ENCODE assay signal across 23 mouse cellular contexts in genomic region chr16:26546170-26546878, GRCm38 (mm10). TPM values are rescaled to one million over a fixed set of nuclear protein-coding genes. Genes with fewer than 3 reads are reported as not detected.
DNase-seq lines count a peak whose midpoint lies in the region; ATAC-seq and TF ChIP-seq lines count a peak whose summit lies in the region.
"Had no signal": no experiment of that assay in that cellular context is flagged by ENCODE, and none has a peak within 500 bp of the region (broad histone marks: within the 10 kb centered on the region; RNA-seq: fewer than 3 reads in every experiment).

No protein-coding gene starts in this region.

- TF ChIP-seq CTCF in kidney, postnatal 0 days (IDR thresholded peaks at IDR 0.05; ENCODE audit: low read depth): no peak
- no peak for TF ChIP-seq CTCF in midbrain, postnatal 0 days (IDR thresholded peaks at IDR 0.05)

- H3K9me3 ChIP-seq in kidney, postnatal 0 days (replicated peaks; ENCODE audit: low read length): no peaks in the 10 kb centered on the region
- no peaks in the 10 kb centered on the region for H3K9me3 ChIP-seq in midbrain, embryonic 12.5 days
- H3K9me3 ChIP-seq in midbrain, postnatal 0 days (ENCODE audit: low read length): no peaks in the 10 kb centered on the region
- H3K9me3 ChIP-seq in neural tube, embryonic 12.5 days: no peaks in the 10 kb centered on the region
- H3K9me3 ChIP-seq: embryonic facial prominence, embryonic 10.5 days; heart, embryonic 10.5 days had no signal

- no peak overlapping the region for H3K9ac ChIP-seq in kidney, postnatal 0 days (ENCODE audit: low read depth, low read length)
- H3K9ac ChIP-seq in midbrain, embryonic 12.5 days (replicated peaks): no peak overlapping the region
- H3K9ac ChIP-seq in midbrain, postnatal 0 days (replicated peaks; ENCODE audit: low read length, poor library complexity, severe bottlenecking): no peak overlapping the region
- no peak overlapping the region for H3K9ac ChIP-seq in neural tube, embryonic 12.5 days

- ATAC-seq in kidney, postnatal 0 days (replicated peaks; ENCODE audit: low FRiP score, low read depth): 0 out of 2 replicates have a peak, but pooled peaks have one; percentile 7
- no peak for ATAC-seq in midbrain, embryonic 12.5 days (ENCODE audit: low FRiP score, low read depth)
- ATAC-seq in midbrain, postnatal 0 days (ENCODE audit: low FRiP score): no peak
- ATAC-seq in neural tube, embryonic 12.5 days (ENCODE audit: low FRiP score, low read depth): peak; percentile 78
- ATAC-seq: intestine, postnatal 0 days had no signal

- no peak overlapping the region for H3K4me2 ChIP-seq in kidney, postnatal 0 days (ENCODE audit: low read length)
- no peak overlapping the region for H3K4me2 ChIP-seq in midbrain, embryonic 12.5 days (replicated peaks)
- no peak overlapping the region for H3K4me2 ChIP-seq in midbrain, postnatal 0 days (ENCODE audit: low read depth, low read length, poor library complexity, severe bottlenecking)
- peak overlapping the region; percentile 34; the same call in 1 of the 2 replicates for H3K4me2 ChIP-seq in neural tube, embryonic 12.5 days (replicated peaks)
- H3K4me2 ChIP-seq: liver, embryonic 11.5 days had no signal

- peak; percentile 31 for DNase-seq in embryo, embryonic 10.5 days (ENCODE audit: low spot score)
- no peak for DNase-seq in embryo, embryonic 10 days (ENCODE audit: low spot score)
- DNase-seq in kidney, postnatal 0 days (ENCODE audit: low spot score): peak; percentile 85
- no peak for DNase-seq in kidney, adult 8-10 months
- no peak for DNase-seq in midbrain, postnatal 0 days (ENCODE audit: low spot score)
- no peak for DNase-seq in heart, adult 18-20 months
- DNase-seq: adrenal gland, adult 8-10 months; cerebellum, adult 8-10 months; gastrocnemius, postnatal 25 days; heart, postnatal 36 days; right cerebral cortex, postnatal 4 days; thymus, adult 18-20 months had no signal

- no peak overlapping the region for H3K27ac ChIP-seq in kidney, postnatal 0 days
- H3K27ac ChIP-seq in midbrain, embryonic 12.5 days (replicated peaks): 0 out of 2 replicates have a peak overlapping the region, but pooled peaks have one; percentile 20
- no peak overlapping the region for H3K27ac ChIP-seq in midbrain, postnatal 0 days (ENCODE audit: low read depth, low read length)
- H3K27ac ChIP-seq in neural tube, embryonic 12.5 days: no peak overlapping the region
- H3K27ac ChIP-seq: embryonic facial prominence, embryonic 10.5 days; heart, embryonic 10.5 days; macrophage had no signal

- WGBS in kidney, postnatal 0 days: 8% methylated on average over 7 of the region's 7 CpGs
- 21% methylated on average over 7 of the region's 7 CpGs for WGBS in midbrain, embryonic 12.5 days
- WGBS in midbrain, postnatal 0 days: 10% methylated on average over 7 of the region's 7 CpGs
- 10% methylated on average over 7 of the region's 7 CpGs for WGBS in neural tube, embryonic 12.5 days

- no peaks in the 10 kb centered on the region for H3K4me1 ChIP-seq in kidney, postnatal 0 days (replicated peaks; ENCODE audit: insufficient read depth, low read length)
- no peaks in the 10 kb centered on the region for H3K4me1 ChIP-seq in midbrain, embryonic 12.5 days
- H3K4me1 ChIP-seq in midbrain, postnatal 0 days (ENCODE audit: insufficient read depth, low read length): no peaks in the 10 kb centered on the region
- peaks cover 15% of the 10 kb centered on the region; the same call in 1 of the 2 replicates for H3K4me1 ChIP-seq in neural tube, embryonic 12.5 days
- H3K4me1 ChIP-seq: heart, embryonic 10.5 days had no signal

- no peaks in the 10 kb centered on the region for H3K36me3 ChIP-seq in kidney, postnatal 0 days (ENCODE audit: insufficient read depth, low read length)
- no peaks in the 10 kb centered on the region for H3K36me3 ChIP-seq in midbrain, embryonic 12.5 days
- no peaks in the 10 kb centered on the region for H3K36me3 ChIP-seq in midbrain, postnatal 0 days (ENCODE audit: insufficient read depth, low read length)
- H3K36me3 ChIP-seq in neural tube, embryonic 12.5 days: no peaks in the 10 kb centered on the region
- H3K36me3 ChIP-seq: embryonic facial prominence, embryonic 10.5 days; heart, embryonic 10.5 days had no signal

- no peak overlapping the region for H3K4me3 ChIP-seq in kidney, postnatal 0 days (replicated peaks; ENCODE audit: low read depth, low read length)
- no peak overlapping the region for H3K4me3 ChIP-seq in midbrain, embryonic 12.5 days
- H3K4me3 ChIP-seq in midbrain, postnatal 0 days (ENCODE audit: low read depth, low read length): no peak overlapping the region
- H3K4me3 ChIP-seq in neural tube, embryonic 12.5 days: no peak overlapping the region
- H3K4me3 ChIP-seq: embryonic facial prominence, embryonic 10.5 days; erythroblast, embryonic 14.5 days; heart, embryonic 10.5 days; myocyte had no signal

- no peaks in the 10 kb centered on the region for H3K27me3 ChIP-seq in kidney, postnatal 0 days (ENCODE audit: insufficient read depth, low read length)
- no peaks in the 10 kb centered on the region for H3K27me3 ChIP-seq in midbrain, embryonic 12.5 days
- H3K27me3 ChIP-seq in midbrain, postnatal 0 days (ENCODE audit: insufficient read depth, low read length): no peaks in the 10 kb centered on the region
- no peaks in the 10 kb centered on the region for H3K27me3 ChIP-seq in neural tube, embryonic 12.5 days (replicated peaks)

RNA-seq across cellular contexts. Expression of gene Tmem207, which starts 19.8 kb away (rescaled TPM):
- 1.7 and 2.1 TPM in 2 replicates for polyA plus RNA-seq in kidney, postnatal 0 days (2015; fragmentation: Nextera tagmentation; extraction: Ambion mirVana)
- 0.34 TPM in 1 of 2 replicates, not detected in the other for polyA plus RNA-seq in midbrain, embryonic 12.5 days (2016; fragmentation: Nextera tagmentation; extraction: Ambion mirVana)
- total RNA-seq in midbrain, postnatal 0 days (2014; rRNA removed): 0.93 TPM in 1 of 2 replicates, not detected in the other
- polyA plus RNA-seq in midbrain, postnatal 0 days (2015; fragmentation: Nextera tagmentation; extraction: Ambion mirVana): 0.07 TPM in 1 of 2 replicates, not detected in the other
- 0.09 TPM in 1 of 2 replicates, not detected in the other for polyA plus RNA-seq in neural tube, embryonic 12.5 days (2016; fragmentation: Nextera tagmentation; extraction: Ambion mirVana)
- total RNA-seq in heart, adult 18-20 months (2021): not detected
- total RNA-seq: adrenal gland, adult 8-10 months; gastrocnemius, postnatal 25 days; heart, postnatal 36 days; left cerebral cortex, postnatal 10 days had no signal
- polyA plus RNA-seq: embryonic facial prominence, embryonic 10.5 days; erythroblast, embryonic 14.5 days; heart, embryonic 10.5 days; intestine, postnatal 0 days; liver, embryonic 11.5 days; macrophage; myocyte; urinary bladder, adult 2 months had no signal

RNA-seq across cellular contexts. Expression of gene Il1rap, which starts 35.2 kb away (rescaled TPM):
- 9.3 and 10.9 TPM in 2 replicates for polyA plus RNA-seq in kidney, postnatal 0 days (2015; fragmentation: Nextera tagmentation; extraction: Ambion mirVana)
- polyA plus RNA-seq in midbrain, embryonic 12.5 days (2016; fragmentation: Nextera tagmentation; extraction: Ambion mirVana): 5.5 and 7.8 TPM in 2 replicates
- 10.5 and 13.9 TPM in 2 replicates for total RNA-seq in midbrain, postnatal 0 days (2014; rRNA removed)
- polyA plus RNA-seq in midbrain, postnatal 0 days (2015; fragmentation: Nextera tagmentation; extraction: Ambion mirVana): 7.9 and 8.2 TPM in 2 replicates
- polyA plus RNA-seq in neural tube, embryonic 12.5 days (2016; fragmentation: Nextera tagmentation; extraction: Ambion mirVana): 7.6 and 8.1 TPM in 2 replicates
- total RNA-seq in heart, adult 18-20 months (2021): 1 to 10 TPM; 3.4 TPM

Comparison
In these comparisons a context has a peak if more than half of its experiments do, and no peak if none do; other contexts are left out.
1. DNase-seq: peak in embryo, embryonic 10.5 days (single experiment) and kidney, postnatal 0 days (single experiment); none in embryo, embryonic 10 days (single experiment), kidney, adult 8-10 months (0 of 2), midbrain, postnatal 0 days (single experiment) and heart, adult 18-20 months (0 of 2).
2. ATAC-seq: peak in kidney, postnatal 0 days (single experiment) and neural tube, embryonic 12.5 days (single experiment); none in midbrain, embryonic 12.5 days (single experiment) and midbrain, postnatal 0 days (single experiment).